In the genomic region with DNA sequence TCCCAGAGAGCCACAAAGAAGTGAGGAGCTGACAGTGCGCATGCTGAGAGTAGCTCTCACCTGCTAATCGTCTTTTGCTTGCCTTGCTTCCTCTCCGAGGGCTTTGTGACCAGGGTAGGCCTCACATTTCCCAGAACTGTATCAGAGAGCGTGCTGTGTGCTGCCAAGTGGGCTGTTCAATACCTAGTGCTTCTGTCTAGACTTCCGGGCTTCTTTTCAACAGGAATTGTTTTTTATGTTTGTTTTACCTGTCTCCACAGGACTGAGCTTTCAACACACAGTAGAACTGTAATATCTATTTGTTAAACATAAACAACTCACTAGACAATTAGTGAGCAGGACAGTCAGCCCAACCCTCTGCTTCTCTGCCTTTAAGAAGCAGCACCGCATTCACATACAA, we compare ENCODE assay signal across 23 mouse cellular contexts. TPM values are rescaled to one million over a fixed set of nuclear protein-coding genes. Genes with fewer than 3 reads are reported as not detected.
DNase-seq lines count a peak whose midpoint lies in the region; ATAC-seq and TF ChIP-seq lines count a peak whose summit lies in the region.
"Had no signal": no experiment of that assay in that cellular context is flagged by ENCODE, and none has a peak within 500 bp of the region (broad histone marks: within the 10 kb centered on the region; RNA-seq: fewer than 3 reads in every experiment).

No protein-coding gene starts in this region.

- H3K79me2 ChIP-seq in liver, adult 2 months (ENCODE audit: control insufficient read depth, insufficient read depth, low read length), result peaks cover 9% of the 10 kb centered on the region

- WGBS in heart, postnatal 0 days, result 59% methylated on average over 6 of the region's 6 CpGs
- WGBS in liver, adult 2 months, result 34% methylated on average over 6 of the region's 6 CpGs
- WGBS in liver, embryonic 12.5 days (ENCODE audit: insufficient replicate concordance), result 63% methylated on average over 6 of the region's 6 CpGs
- WGBS in olfactory bulb, adult 2 months, result 87% methylated on average over 6 of the region's 6 CpGs
- 42% methylated on average over 6 of the region's 6 CpGs for WGBS in stomach, postnatal 0 days
- 83% methylated on average over 6 of the region's 6 CpGs for WGBS in midbrain, embryonic 11.5 days

- no peak for ATAC-seq in heart, postnatal 0 days (ENCODE audit: insufficient read depth, low read depth)
- no peak; the same call in 1 of the 2 replicates for ATAC-seq in liver, embryonic 12.5 days
- ATAC-seq in stomach, postnatal 0 days (ENCODE audit: low FRiP score, low TSS enrichment), result peak; percentile 77; the same call in 1 of the 2 replicates
- no peak for ATAC-seq in midbrain, embryonic 11.5 days (ENCODE audit: low FRiP score)
- ATAC-seq: activated CD4-positive, CD25-positive, alpha-beta regulatory T cell, adult 4 months; CD4-positive, CD25-positive, alpha-beta regulatory T cell, adult 4 months; Patski had no signal

- no peak overlapping the region for H3K4me3 ChIP-seq in heart, postnatal 0 days (ENCODE audit: low read depth, low read length)
- H3K4me3 ChIP-seq in liver, adult 2 months (ENCODE audit: insufficient read depth, low read depth, low read length), result no peak overlapping the region
- H3K4me3 ChIP-seq in liver, embryonic 12.5 days, result no peak overlapping the region
- no peak overlapping the region for H3K4me3 ChIP-seq in olfactory bulb, adult 2 months (ENCODE audit: insufficient read depth, low read depth, low read length)
- no peak overlapping the region for H3K4me3 ChIP-seq in stomach, postnatal 0 days (ENCODE audit: low read depth, low read length)
- no peak overlapping the region for H3K4me3 ChIP-seq in midbrain, embryonic 11.5 days (ENCODE audit: low read depth, low read length)

- TF ChIP-seq EP300 in heart, postnatal 0 days (IDR thresholded peaks at IDR 0.05; ENCODE audit: low read depth), result no peak
- TF ChIP-seq EP300 in stomach, postnatal 0 days (optimal IDR thresholded peaks at IDR 0.05), result no peak

- no peaks in the 10 kb centered on the region for H3K27me3 ChIP-seq in heart, postnatal 0 days (ENCODE audit: control insufficient read depth, insufficient read depth, low read length)
- H3K27me3 ChIP-seq in liver, adult 2 months (ENCODE audit: control insufficient read depth, insufficient read depth, low read length), result no peaks in the 10 kb centered on the region
- no peaks in the 10 kb centered on the region for H3K27me3 ChIP-seq in liver, embryonic 12.5 days (replicated peaks)
- no peaks in the 10 kb centered on the region for H3K27me3 ChIP-seq in stomach, postnatal 0 days (ENCODE audit: control insufficient read depth, insufficient read depth, low read length)
- no peaks in the 10 kb centered on the region for H3K27me3 ChIP-seq in midbrain, embryonic 11.5 days (ENCODE audit: control insufficient read depth, insufficient read depth, low read length)
- H3K27me3 ChIP-seq: CH12.LX, Patski had no signal

- H3K4me2 ChIP-seq in heart, postnatal 0 days (ENCODE audit: low read depth, low read length), result no peak overlapping the region
- H3K4me2 ChIP-seq in liver, embryonic 12.5 days, result no peak overlapping the region
- no peak overlapping the region for H3K4me2 ChIP-seq in stomach, postnatal 0 days (replicated peaks; ENCODE audit: low read depth)
- no peak overlapping the region for H3K4me2 ChIP-seq in midbrain, embryonic 11.5 days

- TF ChIP-seq POLR2A in liver, adult 2 months (IDR thresholded peaks at IDR 0.05; ENCODE audit: extremely low read depth, insufficient read depth, low read length), result no peak
- TF ChIP-seq POLR2A in olfactory bulb, adult 2 months (IDR thresholded peaks at IDR 0.05; ENCODE audit: insufficient read depth, low read depth, low read length), result no peak

- peak overlapping the region; percentile 34; the same call in 1 of the 2 replicates for H3K27ac ChIP-seq in heart, postnatal 0 days (ENCODE audit: low read depth)
- peak overlapping the region; percentile 20 for H3K27ac ChIP-seq in liver, adult 2 months (replicated peaks; ENCODE audit: insufficient read depth, low read depth, low read length)
- no peak overlapping the region for H3K27ac ChIP-seq in liver, embryonic 12.5 days
- peak overlapping the region; percentile 81; the same call in 1 of the 2 replicates for H3K27ac ChIP-seq in olfactory bulb, adult 2 months (ENCODE audit: insufficient read depth, low read depth, low read length)
- H3K27ac ChIP-seq in stomach, postnatal 0 days (replicated peaks), result peak overlapping the region; percentile 35; the same call in 1 of the 2 replicates
- H3K27ac ChIP-seq in midbrain, embryonic 11.5 days (ENCODE audit: low read depth, low read length), result no peak overlapping the region

- intact Hi-C loops in heart, postnatal 14 days (cut with DNase I), result no loop called here

- no peaks in the 10 kb centered on the region for H3K36me3 ChIP-seq in heart, postnatal 0 days (replicated peaks; ENCODE audit: control insufficient read depth, insufficient read depth, low read length)
- no peaks in the 10 kb centered on the region for H3K36me3 ChIP-seq in liver, adult 2 months (ENCODE audit: control insufficient read depth, insufficient read depth, low read length)
- H3K36me3 ChIP-seq in liver, embryonic 12.5 days, result no peaks in the 10 kb centered on the region
- no peaks in the 10 kb centered on the region for H3K36me3 ChIP-seq in stomach, postnatal 0 days (ENCODE audit: control insufficient read depth, insufficient read depth, low read length)
- H3K36me3 ChIP-seq in midbrain, embryonic 11.5 days (ENCODE audit: control insufficient read depth, insufficient read depth, low read length), result no peaks in the 10 kb centered on the region
- H3K36me3 ChIP-seq: G1E had no signal

- TF ChIP-seq CTCF in heart, postnatal 0 days (IDR thresholded peaks at IDR 0.05; ENCODE audit: low read depth), result no peak
- TF ChIP-seq CTCF in liver, adult 2 months (IDR thresholded peaks at IDR 0.05; ENCODE audit: low read depth, low read length), result no peak
- no peak for TF ChIP-seq CTCF in olfactory bulb, adult 2 months (IDR thresholded peaks at IDR 0.05; ENCODE audit: insufficient read depth, low read depth, low read length)
- TF ChIP-seq CTCF in stomach, postnatal 0 days (IDR thresholded peaks at IDR 0.05; ENCODE audit: low read depth), result no peak

- H3K9me3 ChIP-seq in heart, postnatal 0 days (replicated peaks; ENCODE audit: control insufficient read depth, low read length), result no peaks in the 10 kb centered on the region
- H3K9me3 ChIP-seq in liver, embryonic 12.5 days (replicated peaks), result no peaks in the 10 kb centered on the region
- no peaks in the 10 kb centered on the region for H3K9me3 ChIP-seq in stomach, postnatal 0 days (ENCODE audit: control insufficient read depth, low read length)
- H3K9me3 ChIP-seq in midbrain, embryonic 11.5 days (ENCODE audit: control insufficient read depth, low read length), result no peaks in the 10 kb centered on the region
- H3K9me3 ChIP-seq: G1E had no signal

- H3K9ac ChIP-seq in heart, postnatal 0 days (replicated peaks; ENCODE audit: low read depth, low read length), result no peak overlapping the region
- no peak overlapping the region for H3K9ac ChIP-seq in liver, adult 2 months (ENCODE audit: low read depth, low read length)
- no peak overlapping the region for H3K9ac ChIP-seq in liver, embryonic 12.5 days
- H3K9ac ChIP-seq in stomach, postnatal 0 days (ENCODE audit: low read length), result no peak overlapping the region
- H3K9ac ChIP-seq in midbrain, embryonic 11.5 days (ENCODE audit: low read length), result no peak overlapping the region

- no peak for DNase-seq in heart, postnatal 0 days (ENCODE audit: low spot score)
- no peak for DNase-seq in heart, postnatal 14 days
- DNase-seq in liver, adult 2 months (ENCODE audit: extremely low read depth, low read depth, low spot score), result peak; percentile 88
- DNase-seq in stomach, postnatal 0 days (ENCODE audit: low spot score), result peak; percentile 39
- DNase-seq in natural killer cell, adult 2 months (ENCODE audit: low spot score in 2 of 2), result no peak
- no peak for DNase-seq in midbrain, embryonic 11.5 days (ENCODE audit: low spot score, missing footprints)
- DNase-seq: adrenal gland, adult 2 months; adrenal gland, adult 8-10 months; adrenal gland, postnatal 10 days; adrenal gland, postnatal 14 days; adrenal gland, postnatal 25 days; adrenal gland, postnatal 36 days; B cell, adult 2 months; cerebellum, adult 11 months; cerebellum, adult 11-12 months had no signal

- H3K4me1 ChIP-seq in heart, postnatal 0 days (ENCODE audit: control insufficient read depth, insufficient read depth), result peaks cover 12% of the 10 kb centered on the region
- H3K4me1 ChIP-seq in liver, adult 2 months (ENCODE audit: control insufficient read depth, insufficient read depth, low read length), result peaks cover 8% of the 10 kb centered on the region
- no peaks in the 10 kb centered on the region for H3K4me1 ChIP-seq in liver, embryonic 12.5 days
- 0 out of 2 replicates have a peak, but pooled peaks cover 4% of the 10 kb centered on the region for H3K4me1 ChIP-seq in olfactory bulb, adult 2 months (ENCODE audit: control insufficient read depth, insufficient read depth, low read length)
- H3K4me1 ChIP-seq in stomach, postnatal 0 days (replicated peaks; ENCODE audit: control insufficient read depth, insufficient read depth), result 0 out of 2 replicates have a peak, but pooled peaks cover 3% of the 10 kb centered on the region
- no peaks in the 10 kb centered on the region for H3K4me1 ChIP-seq in midbrain, embryonic 11.5 days (ENCODE audit: control insufficient read depth, insufficient read depth, low read length)

RNA-seq across cellular contexts. Expression of a gene that starts 28.2 kb away (rescaled TPM):
- 34.6 and 37.8 TPM in 2 replicates for total RNA-seq in heart, postnatal 0 days (2014; rRNA removed; ENCODE audit: low replicate concordance)
- polyA plus RNA-seq in heart, postnatal 0 days (2015; fragmentation: Nextera tagmentation; extraction: Ambion mirVana), result 9.4 and 10.5 TPM in 2 replicates
- 10 to 100 TPM; 47.7 to 50.4 TPM for total RNA-seq in heart, postnatal 14 days (2021)
- total RNA-seq in liver, adult 2 months (2014; rRNA removed), result 1.8 and 3.0 TPM in 2 replicates
- polyA plus RNA-seq in liver, adult 2 months (2012; rRNA removed), result 3.4 and 4.7 TPM in 2 replicates
- polyA plus RNA-seq in liver, embryonic 12.5 days (2016; fragmentation: Nextera tagmentation; extraction: Ambion mirVana), result 0.44 and 0.47 TPM in 2 replicates
- not detected in 2 replicates for polyA plus RNA-seq in olfactory bulb, adult 2 months (2012; ENCODE audit: insufficient read depth, insufficient read length, low replicate concordance, missing spikeins)
- polyA plus RNA-seq in stomach, postnatal 0 days (2015; fragmentation: Nextera tagmentation; extraction: Ambion mirVana), result 8.9 and 9.4 TPM in 2 replicates
- polyA plus RNA-seq in midbrain, embryonic 11.5 days (2014; fragmentation: Nextera tagmentation; extraction: Ambion mirVana), result 0.43 and 0.48 TPM in 2 replicates
- total RNA-seq: MEL had no signal
- polyA plus RNA-seq: G1E had no signal

RNA-seq across cellular contexts. Expression of a gene that starts 42.0 kb away (rescaled TPM):
- 3.9 and 5.3 TPM in 2 replicates for total RNA-seq in heart, postnatal 0 days (2014; rRNA removed; ENCODE audit: low replicate concordance)
- polyA plus RNA-seq in heart, postnatal 0 days (2015; fragmentation: Nextera tagmentation; extraction: Ambion mirVana), result 3.0 and 3.6 TPM in 2 replicates
- total RNA-seq in heart, postnatal 14 days (2021), result 1 to 10 TPM; 7.3 to 7.6 TPM
- total RNA-seq in liver, adult 2 months (2014; rRNA removed), result 3.0 and 3.4 TPM in 2 replicates
- polyA plus RNA-seq in liver, adult 2 months (2012; rRNA removed), result 1.6 TPM in 2 replicates
- polyA plus RNA-seq in liver, embryonic 12.5 days (2016; fragmentation: Nextera tagmentation; extraction: Ambion mirVana), result 0.20 and 0.24 TPM in 2 replicates
- not detected in 2 replicates for polyA plus RNA-seq in olfactory bulb, adult 2 months (2012; ENCODE audit: insufficient read depth, insufficient read length, low replicate concordance, missing spikeins)
- polyA plus RNA-seq in stomach, postnatal 0 days (2015; fragmentation: Nextera tagmentation; extraction: Ambion mirVana), result 6.5 and 6.9 TPM in 2 replicates
- 0.15 and 0.29 TPM in 2 replicates for polyA plus RNA-seq in midbrain, embryonic 11.5 days (2014; fragmentation: Nextera tagmentation; extraction: Ambion mirVana)
- total RNA-seq: G1E, MEL had no signal
- polyA plus RNA-seq: G1E had no signal

RNA-seq across cellular contexts. Expression of a gene that starts 42.0 kb away (rescaled TPM):
- 33.4 and 72.1 TPM in 2 replicates for total RNA-seq in heart, postnatal 0 days (2014; rRNA removed; ENCODE audit: low replicate concordance)
- 20.8 and 21.7 TPM in 2 replicates for polyA plus RNA-seq in heart, postnatal 0 days (2015; fragmentation: Nextera tagmentation; extraction: Ambion mirVana)
- total RNA-seq in heart, postnatal 14 days (2021), result 10 to 100 TPM; 39.0 to 42.7 TPM
- total RNA-seq in liver, adult 2 months (2014; rRNA removed), result 2.2 and 7.7 TPM in 2 replicates
- 6.9 and 14.8 TPM in 2 replicates for polyA plus RNA-seq in liver, adult 2 months (2012; rRNA removed)
- 0.52 and 1.1 TPM in 2 replicates for polyA plus RNA-seq in liver, embryonic 12.5 days (2016; fragmentation: Nextera tagmentation; extraction: Ambion mirVana)
- not detected in 2 replicates for polyA plus RNA-seq in olfactory bulb, adult 2 months (2012; ENCODE audit: insufficient read depth, insufficient read length, low replicate concordance, missing spikeins)
- 18.1 and 20.5 TPM in 2 replicates for polyA plus RNA-seq in stomach, postnatal 0 days (2015; fragmentation: Nextera tagmentation; extraction: Ambion mirVana)
- 0.67 and 0.91 TPM in 2 replicates for polyA plus RNA-seq in midbrain, embryonic 11.5 days (2014; fragmentation: Nextera tagmentation; extraction: Ambion mirVana)
- total RNA-seq: G1E, MEL had no signal
- polyA plus RNA-seq: G1E had no signal

Comparison
In these comparisons a context has a peak if more than half of its experiments do, and no peak if none do; other contexts are left out.
1. H3K27ac ChIP-seq: peak in heart, postnatal 0 days (single experiment), liver, adult 2 months (single experiment), olfactory bulb, adult 2 months (single experiment) and stomach, postnatal 0 days (single experiment); none in liver, embryonic 12.5 days (single experiment) and midbrain, embryonic 11.5 days (single experiment).
2. DNase-seq: peak in liver, adult 2 months (single experiment) and stomach, postnatal 0 days (single experiment); none in heart, postnatal 0 days (single experiment), heart, postnatal 14 days (0 of 2), natural killer cell, adult 2 months (0 of 2) and midbrain, embryonic 11.5 days (single experiment).